Mouse (Mus musculus) forebrain, embryonic 16.5 days (tissue): ENCODE data around the gene Smad5. TPM values are rescaled to one million over a fixed set of nuclear protein-coding genes. Genes with fewer than 3 reads are reported as not detected.

ENCODE experiments used
- ATAC-seq: fragments of 200-750 bp; cut with Nextera tagmentation; 2 replicates; pipeline ENCODE4 v1.8.0; 2017; ENCODE audit warnings: mild to moderate bottlenecking, moderate library complexity
- H3K27ac ChIP-seq: fragments of 300-500 bp; sonication (generic); 2 replicates; pipeline ENCODE4 v1.5.1; 2014; ENCODE audit warnings: low read length, control low read depth
- H3K27me3 ChIP-seq: fragments of 300-500 bp; sonication (generic); replicated peaks from 2 replicates; pipeline ENCODE4 v1.6.1; 2014; ENCODE audit warnings: low read length; ENCODE audit not compliant: control insufficient read depth, insufficient read depth
- H3K36me3 ChIP-seq: fragments of 300-500 bp; sonication (generic); 2 replicates; pipeline ENCODE4 v1.6.1; 2014; ENCODE audit not compliant: control insufficient read depth, insufficient read depth
- H3K4me1 ChIP-seq: fragments of 300-500 bp; sonication (generic); replicated peaks from 2 replicates; pipeline ENCODE4 v1.6.1; 2014; ENCODE audit warnings: low read length; ENCODE audit not compliant: control insufficient read depth, insufficient read depth
- H3K4me2 ChIP-seq: fragments of 300-500 bp; sonication (generic); 2 replicates; pipeline ENCODE4 v1.6.1; 2014; ENCODE audit warnings: mild to moderate bottlenecking, low read length, control low read depth
- H3K4me3 ChIP-seq: fragments of 300-500 bp; sonication (generic); replicated peaks from 2 replicates; pipeline ENCODE4 v1.5.1; 2014; ENCODE audit warnings: mild to moderate bottlenecking, low read length, control low read depth
- H3K9ac ChIP-seq: fragments of 300-500 bp; sonication (generic); replicated peaks from 2 replicates; pipeline ENCODE4 v1.6.1; 2014; ENCODE audit warnings: low read depth, low read length, control low read depth
- H3K9me3 ChIP-seq: fragments of 300-500 bp; sonication (generic); 2 replicates; pipeline ENCODE4 v1.6.1; 2016; ENCODE audit warnings: low read length; ENCODE audit not compliant: control insufficient read depth
- WGBS: fragments of 180-500 bp; shearing (Covaris S2); extraction: QIAGEN DNeasy Blood & Tissue Kit; methylation state at CpG from one replicate; pipeline ENCODE4 v1.1.7; 2014; 5-methylcytosine and 5-hydroxymethylcytosine counted together
- polyA plus RNA-seq: library from polyadenylated mRNA; unstranded; fragments of >200 nt; fragmentation: Nextera tagmentation; extraction: Ambion mirVana; gene quantifications from 2 replicates; pipeline ENCODE4 v1.2.1, GENCODE M21; 2015

The Smad5 gene
- polyA plus RNA-seq, 1 experiment from 2014 or later: 32.9 TPM

GRCm38 (mm10) chr13:56678188-56678787 is 24.5 kb upstream of the Smad5 start:
- no peak for ATAC-seq
- no peak overlapping the region for H3K27ac ChIP-seq
- H3K27me3 ChIP-seq: no peaks in the 10 kb centered on the region
- H3K9ac ChIP-seq: no peak overlapping the region
- 0 out of 2 replicates have a peak, but pooled peaks cover 3% of the 10 kb centered on the region for H3K4me1 ChIP-seq
- no peak overlapping the region for H3K4me3 ChIP-seq
- no peak overlapping the region for H3K4me2 ChIP-seq
- no peaks in the 10 kb centered on the region for H3K9me3 ChIP-seq
- 25% methylated on average over 10 of the region's 10 CpGs for WGBS
- H3K36me3 ChIP-seq: no peaks in the 10 kb centered on the region

DNA sequence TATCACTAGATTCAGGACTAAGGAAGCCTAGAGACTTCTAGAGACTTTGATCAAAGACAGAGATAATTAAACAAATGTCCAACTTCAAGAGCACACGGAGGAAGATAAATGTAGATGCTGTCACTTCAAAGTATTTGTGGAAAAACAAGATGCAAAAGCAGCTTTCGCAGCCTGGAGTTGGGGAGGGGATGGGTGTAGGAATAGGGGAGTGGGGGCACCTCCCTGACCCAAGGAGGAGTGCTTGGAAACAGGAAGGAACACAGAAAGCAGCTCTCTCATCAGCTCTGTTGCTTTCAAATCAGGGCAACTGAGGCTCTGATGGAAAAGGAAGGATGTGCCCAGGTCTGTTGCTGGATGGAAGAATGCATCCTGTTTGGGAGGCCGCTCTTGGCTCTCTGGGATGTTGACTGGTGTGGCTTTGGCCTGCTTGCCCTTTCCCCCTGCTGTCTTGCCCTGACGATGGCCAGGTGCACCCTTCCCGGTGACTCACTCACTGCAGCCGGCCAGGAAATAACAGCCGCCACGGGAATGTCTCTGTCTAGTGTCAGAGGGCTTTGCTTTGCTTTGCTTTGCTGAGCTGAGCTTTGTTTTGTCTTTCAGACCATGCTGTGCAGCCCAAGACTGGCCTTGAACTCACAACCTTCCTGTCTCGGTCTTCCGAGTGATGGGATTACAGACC is 23.8 kb upstream of the Smad5 start:
- H3K4me1 ChIP-seq: 0 out of 2 replicates have a peak, but pooled peaks cover 3% of the 10 kb centered on the region
- no peak overlapping the region for H3K27ac ChIP-seq
- no peak overlapping the region for H3K9ac ChIP-seq
- no peaks in the 10 kb centered on the region for H3K9me3 ChIP-seq
- no peaks in the 10 kb centered on the region for H3K36me3 ChIP-seq
- H3K4me2 ChIP-seq: no peak overlapping the region
- ATAC-seq: no peak
- no peaks in the 10 kb centered on the region for H3K27me3 ChIP-seq
- 82% methylated on average over 10 of the region's 10 CpGs for WGBS
- no peak overlapping the region for H3K4me3 ChIP-seq

GRCm38 (mm10) chr13:56681924-56682323 is 20.9 kb upstream of the Smad5 start:
- H3K9ac ChIP-seq: no peak overlapping the region
- no peak for ATAC-seq
- H3K4me3 ChIP-seq: no peak overlapping the region
- 76% methylated on average over 4 of the region's 4 CpGs for WGBS
- H3K27ac ChIP-seq: no peak overlapping the region
- no peaks in the 10 kb centered on the region for H3K9me3 ChIP-seq
- H3K36me3 ChIP-seq: no peaks in the 10 kb centered on the region
- no peak overlapping the region; the same call in 1 of the 2 replicates for H3K4me2 ChIP-seq
- 0 out of 2 replicates have a peak, but pooled peaks cover 3% of the 10 kb centered on the region for H3K4me1 ChIP-seq
- H3K27me3 ChIP-seq: no peaks in the 10 kb centered on the region

DNA sequence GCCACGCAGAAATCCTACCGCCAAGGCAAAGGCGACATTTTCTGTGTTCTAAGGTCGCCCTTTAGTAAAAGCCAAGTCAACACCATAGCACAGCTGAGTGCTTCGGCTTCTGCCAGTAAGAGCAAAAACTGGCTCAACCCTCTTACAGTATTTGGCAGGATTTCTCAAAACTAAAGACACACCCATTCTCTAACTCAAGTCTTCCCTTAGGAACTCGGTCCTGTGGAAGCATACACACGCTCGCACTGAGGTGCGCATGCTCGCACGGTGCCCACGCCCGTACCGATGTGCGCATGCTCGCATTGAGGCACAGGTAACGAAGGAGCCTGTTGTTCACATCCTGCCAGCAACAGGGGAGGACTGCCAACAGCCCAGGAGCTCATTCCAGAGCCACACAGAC is 20.5 kb upstream of the Smad5 start:
- Histone ChIP-seq H3K27me3 (no peaks in the 10 kb centered on the region), H3K36me3 (no peaks in the 10 kb centered on the region), H3K4me1 (0 out of 2 replicates have a peak, but pooled peaks cover 3% of the 10 kb centered on the region), H3K9me3 (no peaks in the 10 kb centered on the region), H3K4me3 (peak overlapping the region; percentile 10; the same call in 1 of the 2 replicates), H3K27ac (no peak overlapping the region), H3K9ac (no peak overlapping the region), H3K4me2 (peak overlapping the region; percentile 27)
- WGBS: 64% methylated on average over 17 of the region's 17 CpGs
- peak; percentile 49; the same call in 1 of the 2 replicates for ATAC-seq

GRCm38 (mm10) chr13:56683306-56683705 is 19.5 kb upstream of the Smad5 start:
- Histone ChIP-seq H3K9me3 (no peaks in the 10 kb centered on the region), H3K27me3 (no peaks in the 10 kb centered on the region), H3K36me3 (no peaks in the 10 kb centered on the region), H3K9ac (no peak overlapping the region), H3K4me3 (no peak overlapping the region), H3K4me2 (no peak overlapping the region), H3K27ac (no peak overlapping the region), H3K4me1 (0 out of 2 replicates have a peak, but pooled peaks cover 3% of the 10 kb centered on the region)
- WGBS: 56% methylated on average over 7 of the region's 7 CpGs
- no peak for ATAC-seq

- Histone ChIP-seq H3K4me1 (peaks cover 4% of the 10 kb centered on the region), H3K4me2 (no peak overlapping the region), H3K27me3 (no peaks in the 10 kb centered on the region), H3K9me3 (no peaks in the 10 kb centered on the region), H3K27ac (no peak overlapping the region), H3K36me3 (no peaks in the 10 kb centered on the region), H3K4me3 (no peak overlapping the region), H3K9ac (no peak overlapping the region)
- WGBS: 65% methylated on average over 7 of the region's 7 CpGs
- no peak for ATAC-seq
Measured at GRCm38 (mm10) chr13:56692011-56692410, 10.8 kb upstream of the Smad5 start.

GRCm38 (mm10) chr13:56692644-56693043 is 10.2 kb upstream of the Smad5 start:
- ATAC-seq: no peak
- H3K27me3 ChIP-seq: no peaks in the 10 kb centered on the region
- H3K27ac ChIP-seq: no peak overlapping the region
- no peaks in the 10 kb centered on the region for H3K9me3 ChIP-seq
- no peak overlapping the region for H3K9ac ChIP-seq
- no peaks in the 10 kb centered on the region for H3K36me3 ChIP-seq
- H3K4me1 ChIP-seq: peaks cover 11% of the 10 kb centered on the region
- 70% methylated on average over 6 of the region's 6 CpGs for WGBS
- H3K4me3 ChIP-seq: no peak overlapping the region
- H3K4me2 ChIP-seq: no peak overlapping the region

GRCm38 (mm10) chr13:56695701-56696100 is 7.1 kb upstream of the Smad5 start:
- no peaks in the 10 kb centered on the region for H3K36me3 ChIP-seq
- WGBS: 85% methylated on average over 5 of the region's 5 CpGs
- H3K4me2 ChIP-seq: no peak overlapping the region
- no peaks in the 10 kb centered on the region for H3K27me3 ChIP-seq
- H3K9ac ChIP-seq: no peak overlapping the region
- H3K9me3 ChIP-seq: no peaks in the 10 kb centered on the region
- H3K4me1 ChIP-seq: peaks cover 25% of the 10 kb centered on the region
- ATAC-seq: no peak
- H3K4me3 ChIP-seq: no peak overlapping the region
- H3K27ac ChIP-seq: no peak overlapping the region

- H3K27ac ChIP-seq: no peak overlapping the region
- H3K36me3 ChIP-seq: no peaks in the 10 kb centered on the region
- H3K27me3 ChIP-seq: no peaks in the 10 kb centered on the region
- H3K4me1 ChIP-seq: peaks cover 25% of the 10 kb centered on the region
- WGBS: 83% methylated on average over 5 of the region's 5 CpGs
- H3K9me3 ChIP-seq: no peaks in the 10 kb centered on the region
- ATAC-seq: no peak
- no peak overlapping the region for H3K4me3 ChIP-seq
- no peak overlapping the region for H3K9ac ChIP-seq
- H3K4me2 ChIP-seq: no peak overlapping the region
Measured at GRCm38 (mm10) chr13:56696699-56697098, 6.1 kb upstream of the Smad5 start.
